Mouse (Mus musculus) right cerebral cortex, postnatal 14 days (tissue): ENCODE data around the gene Mamld1.
"Not testable (repeated sequence)": the region's sequence is repeated elsewhere in the genome, so short reads cannot be mapped to it uniquely, and the experiment has no call there.

Experiments
- DNase-seq: peaks from one replicate; pipeline ENCODE4 v3.0.0; 2022

The Mamld1 gene

DNA sequence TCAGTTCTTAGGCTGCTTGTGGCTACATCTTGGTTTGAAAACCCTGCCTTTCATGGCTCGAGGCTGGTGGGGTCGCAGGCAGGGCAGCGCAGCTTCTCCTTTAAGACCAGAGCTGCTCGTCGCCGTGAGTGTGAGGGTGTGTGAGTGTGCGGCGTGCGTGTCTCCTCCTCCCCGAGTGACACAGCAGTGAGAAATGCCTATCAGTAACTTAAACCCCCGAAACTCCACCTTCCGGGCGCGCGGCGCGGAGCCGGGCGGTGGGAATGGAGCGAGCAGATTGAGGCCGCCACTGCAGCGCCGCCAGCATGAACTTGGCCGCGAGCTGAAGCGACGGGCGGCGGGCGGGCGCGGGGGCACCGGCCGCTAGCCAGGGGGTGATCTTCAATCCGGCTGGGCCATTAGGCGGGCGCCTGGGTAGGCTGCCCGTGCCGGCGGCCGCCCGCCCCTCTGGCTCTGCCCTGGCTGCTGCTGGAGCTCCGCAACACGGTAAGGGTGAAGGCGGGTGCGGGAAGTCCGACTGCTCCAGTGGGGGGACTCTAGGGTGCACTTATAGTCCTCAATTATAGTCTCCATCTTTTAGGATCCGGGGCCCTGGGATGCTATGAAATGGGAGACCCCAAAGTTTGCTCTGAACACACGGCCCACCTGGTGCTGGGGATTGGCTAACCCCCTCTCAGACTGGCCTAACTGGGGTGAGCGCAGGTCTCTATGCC is at the start of gene Mamld1:
Mamld1 (plus strand) TSS at position 393 of the 713 bp plus-strand sequence.
- peak; percentile 71 for DNase-seq

DNA sequence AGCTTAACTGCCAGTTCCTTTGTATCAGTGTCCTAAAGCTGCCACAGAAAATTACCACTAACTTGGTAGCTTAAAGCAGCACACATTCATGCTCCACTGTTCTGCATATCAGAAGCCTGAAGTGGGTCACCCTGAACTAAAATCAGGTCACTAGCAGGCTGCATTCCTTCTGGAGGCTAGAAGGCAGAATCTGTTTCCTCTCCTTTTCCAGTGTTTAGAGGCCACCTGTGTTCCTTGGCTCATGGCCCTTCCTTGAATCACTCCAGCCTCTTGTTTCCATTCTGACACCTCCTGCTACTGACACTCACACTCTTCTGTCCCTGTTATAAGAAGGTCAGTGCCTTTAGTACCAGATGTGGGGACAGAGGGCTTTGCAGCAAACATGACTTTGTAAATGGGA is 25.3 kb upstream of the Mamld1 start:
- no peak for DNase-seq

DNA sequence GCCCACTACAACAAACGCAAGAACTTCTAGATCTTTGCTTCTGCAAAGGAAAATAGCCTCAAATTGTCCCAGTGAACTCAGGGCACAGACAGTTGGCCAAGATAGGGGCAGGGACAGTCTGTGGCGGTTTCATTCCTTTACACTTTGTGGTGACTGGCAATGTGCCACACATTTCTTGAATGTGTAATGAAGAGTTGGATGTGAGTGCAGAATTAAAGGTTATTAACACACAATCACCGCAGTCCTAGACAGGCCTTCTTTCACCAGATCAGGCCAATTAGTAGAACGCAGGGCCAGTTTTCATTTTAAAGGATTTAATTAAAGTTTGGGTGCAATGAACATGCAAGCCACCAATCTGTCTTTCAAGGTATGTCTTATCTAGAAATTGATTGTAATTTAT is 22.0 kb upstream of the Mamld1 start:
- no peak for DNase-seq

DNA sequence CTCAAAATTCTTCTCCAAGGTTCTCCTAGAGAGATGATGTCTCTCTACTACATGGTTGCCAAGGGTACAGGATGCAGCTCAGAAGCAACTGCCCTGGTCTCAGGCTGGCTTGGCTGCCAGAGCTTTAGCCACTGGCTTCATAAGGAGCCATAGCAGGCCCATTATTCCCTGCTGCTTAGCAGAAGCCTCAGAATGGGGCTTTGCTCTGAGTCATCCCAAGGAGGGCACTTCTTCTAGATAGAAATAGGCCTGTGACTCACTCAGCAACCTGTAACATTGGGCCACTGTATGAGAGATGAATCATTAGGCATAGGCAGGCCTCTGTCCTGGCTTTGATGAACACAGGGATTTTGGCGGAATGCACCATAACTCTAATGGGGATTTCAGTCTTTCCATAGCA is 21.1 kb upstream of the Mamld1 start:
- not testable (repeated sequence) for DNase-seq

DNA sequence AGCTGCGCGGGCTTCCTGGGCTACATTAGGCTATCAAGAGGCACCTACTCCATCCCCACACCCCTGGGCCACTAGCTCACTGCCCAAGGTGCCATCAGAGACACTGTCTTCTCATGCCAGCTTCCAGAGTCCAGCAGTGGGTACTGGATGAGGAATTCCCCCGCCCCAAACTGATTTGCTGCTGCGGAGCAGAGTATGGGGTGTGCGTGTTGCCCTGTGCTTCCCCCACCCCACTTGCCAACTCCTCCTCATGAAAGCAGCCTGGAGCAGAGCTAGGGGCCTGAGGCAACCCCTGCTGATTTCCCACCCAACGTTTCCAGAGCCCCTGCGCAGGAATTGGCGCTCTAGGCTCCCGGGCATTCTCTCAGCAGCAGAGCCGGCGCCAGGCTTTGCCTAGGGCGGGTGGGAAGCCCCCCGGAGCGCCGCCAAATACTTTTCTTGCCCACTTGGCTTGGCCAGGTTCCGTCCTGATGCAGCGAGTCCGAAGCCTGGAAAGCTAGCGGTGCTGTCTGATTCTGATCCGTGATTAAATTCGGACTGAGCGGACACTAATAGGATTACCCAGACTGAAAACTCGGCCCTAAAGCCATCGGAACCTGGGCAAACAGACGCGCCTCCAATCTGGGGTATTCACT is 738 bp downstream of the Mamld1 start:
- DNase-seq = peak; percentile 28

DNA sequence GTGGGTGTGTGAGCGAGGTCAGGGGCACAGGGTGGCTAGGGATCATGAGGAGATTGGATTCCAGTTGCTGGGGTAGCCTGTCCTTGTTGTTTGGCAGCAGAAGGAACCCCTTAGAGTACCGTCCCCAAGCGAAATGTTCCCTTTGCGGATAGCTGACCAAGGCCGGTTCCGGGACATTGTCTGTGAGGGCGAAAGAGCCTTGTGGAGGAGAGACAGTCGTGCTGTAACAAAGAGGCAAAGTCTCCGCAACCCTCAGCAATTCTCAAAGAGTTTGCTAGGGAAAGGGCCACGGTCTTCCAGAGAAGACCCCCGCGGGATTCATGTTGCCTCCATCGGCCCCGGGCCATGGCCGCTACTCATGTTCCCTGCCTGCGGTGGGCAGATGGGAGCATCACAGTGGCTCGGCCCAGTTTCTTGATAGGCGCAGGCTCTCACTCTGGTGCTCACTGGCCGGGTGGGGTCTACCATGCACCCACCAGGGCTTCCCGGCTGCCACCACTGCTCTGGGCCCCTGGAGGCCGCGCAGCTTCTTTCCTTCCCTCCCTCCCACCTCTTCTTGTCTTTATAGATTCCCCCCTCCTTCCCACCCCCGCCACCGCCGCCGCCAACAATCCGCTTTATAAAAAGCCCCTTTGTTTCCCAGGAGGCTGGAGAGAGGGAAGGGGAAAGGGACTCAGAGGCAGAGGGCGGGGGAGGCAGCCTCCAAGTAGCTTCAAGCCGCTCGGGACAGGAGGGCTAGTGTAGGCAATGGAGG is 1.5 kb downstream of the Mamld1 start:
- peak; percentile 33 for DNase-seq

DNA sequence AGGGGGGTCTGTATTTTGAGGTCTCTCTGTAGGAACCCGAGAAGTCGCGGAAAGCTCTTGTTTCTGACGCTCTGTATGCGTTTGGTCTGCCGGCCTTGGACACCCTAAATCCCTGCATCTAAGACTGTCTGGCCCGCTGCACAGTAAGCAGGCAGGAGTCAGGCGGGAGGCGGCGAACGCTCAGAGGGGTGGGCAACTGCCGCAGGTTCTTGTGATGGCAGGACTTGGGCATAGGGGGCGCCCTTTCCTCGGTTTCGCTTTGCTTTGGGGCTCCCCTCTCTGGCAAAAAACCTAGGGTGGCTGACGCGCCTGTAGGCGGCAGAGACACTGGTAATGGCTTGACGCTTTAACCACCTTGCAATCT is 2.0 kb downstream of the Mamld1 start:
- peak; percentile 81 for DNase-seq

DNA sequence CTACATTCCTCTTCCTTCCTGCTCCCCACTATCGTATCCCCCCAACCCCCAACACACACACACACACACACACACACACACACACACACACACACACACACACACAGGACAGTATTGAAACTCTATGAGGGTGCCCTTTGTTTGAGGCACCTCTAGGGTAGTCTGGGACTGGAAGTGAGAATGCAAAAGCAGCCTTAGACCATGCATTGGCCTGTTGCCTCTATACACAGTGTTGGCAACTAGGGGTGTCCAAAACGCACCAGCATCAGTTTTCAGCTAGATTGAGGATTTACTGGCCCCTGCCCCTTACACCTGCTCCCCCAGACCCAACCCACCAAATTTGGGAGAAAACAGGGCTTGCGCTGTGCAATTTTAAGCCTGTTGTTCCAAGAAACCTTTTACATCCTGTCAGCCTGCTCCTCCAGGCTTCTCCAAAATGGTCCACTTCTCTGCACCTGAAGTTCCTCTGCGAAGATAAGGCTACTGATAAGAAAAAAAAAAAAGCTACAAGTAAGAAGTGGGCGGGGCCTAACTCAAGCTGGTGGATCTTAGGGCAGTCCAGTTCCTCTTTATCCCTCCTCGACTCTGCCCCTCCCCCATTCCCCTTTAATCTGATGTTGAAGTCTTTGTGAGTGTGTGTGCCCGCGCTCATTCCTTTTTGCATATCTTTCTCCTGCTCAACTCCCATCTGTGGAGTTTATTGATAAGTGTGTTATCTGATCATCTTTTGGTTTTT is 2.6 kb downstream of the Mamld1 start:
- DNase-seq = peak; percentile 29

DNA sequence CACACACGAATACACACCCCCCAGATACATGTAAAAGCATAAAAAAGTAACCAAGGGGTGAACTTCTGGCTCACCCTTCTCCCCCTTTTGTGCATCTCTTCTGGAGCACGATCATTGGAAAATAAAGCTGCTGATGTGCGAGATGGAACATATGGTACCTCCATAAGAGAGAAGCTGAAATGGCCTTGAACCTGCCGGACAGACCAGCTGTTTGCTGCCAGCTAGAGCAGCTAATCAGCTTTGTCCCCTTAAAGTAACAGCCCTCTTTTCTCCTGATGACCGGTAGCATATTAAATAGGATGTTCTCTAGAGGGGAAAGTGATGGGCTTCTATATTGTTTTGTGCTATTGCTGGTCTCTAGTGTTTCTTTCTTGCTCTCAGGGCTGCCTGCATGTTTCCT is 3.2 kb downstream of the Mamld1 start:
- DNase-seq = no peak

DNA sequence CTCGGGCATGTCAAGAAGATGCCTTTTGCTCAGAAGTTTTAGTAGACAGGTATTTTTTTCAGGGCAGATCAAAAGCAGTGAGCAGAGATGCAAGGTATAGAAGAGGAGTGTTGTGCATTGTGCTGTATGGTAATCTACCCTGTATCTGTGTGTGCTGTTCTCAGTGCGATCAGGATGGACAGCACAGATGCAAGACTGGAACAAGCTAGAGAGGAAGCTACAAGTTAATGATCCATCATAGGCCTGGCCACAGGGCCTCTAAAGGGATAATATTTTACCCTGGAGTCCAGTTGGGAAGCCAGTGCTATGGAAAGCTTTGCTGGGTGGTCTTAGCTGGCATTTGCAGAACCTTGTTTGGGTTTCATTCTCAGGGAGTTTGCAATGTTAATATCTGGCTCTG is 6.9 kb downstream of the Mamld1 start:
- no peak for DNase-seq

DNA sequence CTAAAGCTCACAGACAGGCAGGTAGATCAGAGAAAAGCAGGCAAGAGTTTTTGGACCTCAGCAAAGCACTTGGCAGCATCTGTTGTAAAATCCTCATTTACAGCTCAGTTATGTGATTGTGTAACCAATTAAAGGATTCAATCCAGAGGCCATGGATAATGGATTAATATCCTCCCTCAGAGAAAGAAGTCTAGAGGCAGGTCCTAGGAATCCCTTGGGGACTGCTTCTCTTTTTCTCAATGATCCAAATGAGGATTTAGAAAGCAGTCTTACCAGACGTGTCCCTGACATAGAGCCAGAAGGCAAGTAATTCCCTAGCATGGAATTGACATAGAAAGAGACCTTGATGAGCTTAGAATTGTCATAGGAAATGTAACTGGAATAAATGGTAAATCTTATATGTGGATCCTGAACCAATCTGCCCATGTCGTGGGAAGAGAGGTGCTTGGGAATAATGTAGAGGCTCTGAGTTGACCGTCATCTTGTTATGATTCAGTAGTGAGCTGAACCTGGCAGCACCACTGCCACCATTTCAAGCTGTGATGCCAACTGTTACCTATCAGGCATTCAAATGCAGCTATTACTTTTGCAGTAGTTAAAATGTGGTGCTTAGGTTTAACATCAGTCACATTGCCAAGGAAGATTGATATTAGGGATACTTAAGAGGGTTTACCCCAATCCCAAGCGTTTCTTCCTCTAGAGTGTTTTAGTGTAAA is 35.2 kb downstream of the Mamld1 start:
- DNase-seq = no peak

DNA sequence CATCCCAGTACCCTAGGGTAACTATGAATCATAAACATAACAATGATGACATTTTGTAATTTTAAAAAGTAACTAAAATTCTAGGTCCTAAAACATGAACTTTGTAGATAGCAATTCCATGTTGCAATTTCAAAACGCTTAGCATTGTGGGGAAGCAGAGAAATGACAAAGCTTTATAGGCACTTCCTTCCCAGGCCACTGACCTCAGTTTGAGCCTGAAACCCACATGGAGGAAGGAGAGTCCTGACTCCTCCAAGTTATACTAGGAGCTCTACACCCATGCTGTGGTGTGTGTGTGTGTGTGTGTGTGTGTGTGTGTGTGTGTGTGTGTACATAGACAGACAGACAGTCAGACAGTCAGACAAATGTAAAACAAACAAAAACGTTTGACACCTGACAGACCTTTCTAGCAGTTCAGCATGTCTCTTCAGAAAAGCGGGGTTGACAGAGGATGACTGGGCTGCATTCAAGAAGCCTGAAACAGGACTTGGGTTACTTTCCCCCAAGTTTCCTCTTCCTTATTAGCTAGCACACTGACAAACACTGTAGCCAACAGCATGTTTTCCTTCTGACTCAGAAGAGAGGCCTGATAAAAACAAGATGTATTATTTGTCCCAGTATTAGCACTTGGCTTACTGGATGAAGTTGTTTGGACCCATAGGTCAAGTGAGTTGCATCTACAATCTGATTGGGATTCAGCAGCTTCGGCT is 37.5 kb downstream of the Mamld1 start:
- DNase-seq = no peak

DNA sequence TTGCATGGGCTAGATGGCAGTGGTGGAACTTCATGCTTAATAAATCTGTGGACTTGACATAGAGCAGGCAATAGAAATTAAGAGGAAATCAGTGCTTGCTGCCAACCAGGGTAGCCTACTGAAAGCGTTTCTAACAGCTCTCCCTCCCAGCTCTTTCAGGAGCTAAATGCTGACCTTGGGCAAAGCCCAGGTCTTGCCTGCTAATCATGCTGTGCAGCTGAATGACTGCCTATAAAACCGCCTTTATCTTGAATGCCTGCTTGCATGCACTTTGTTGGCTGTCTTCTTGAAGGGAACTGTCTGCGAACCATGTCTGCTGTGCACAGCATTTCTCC is 38.0 kb downstream of the Mamld1 start:
- no peak for DNase-seq

DNA sequence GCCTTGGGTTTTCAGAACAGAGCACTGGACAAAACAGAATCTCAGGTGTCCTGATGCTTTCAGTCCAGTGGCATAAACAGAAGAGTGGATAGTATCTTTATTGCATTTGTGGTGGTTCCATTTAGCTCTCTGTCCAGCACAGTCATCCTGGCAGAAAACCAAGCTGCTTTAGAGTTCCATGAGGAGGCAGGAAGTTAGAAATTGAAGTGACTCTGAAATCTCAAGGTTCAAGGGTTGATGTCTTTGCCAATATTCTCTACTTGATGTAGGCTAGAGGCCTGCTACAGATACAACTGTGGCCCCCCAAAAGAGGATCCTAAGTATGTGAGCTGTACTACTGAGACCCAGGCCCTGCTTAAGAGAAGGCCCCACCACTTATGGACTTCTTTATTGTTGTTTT is 55.8 kb downstream of the Mamld1 start:
- no peak for DNase-seq

DNA sequence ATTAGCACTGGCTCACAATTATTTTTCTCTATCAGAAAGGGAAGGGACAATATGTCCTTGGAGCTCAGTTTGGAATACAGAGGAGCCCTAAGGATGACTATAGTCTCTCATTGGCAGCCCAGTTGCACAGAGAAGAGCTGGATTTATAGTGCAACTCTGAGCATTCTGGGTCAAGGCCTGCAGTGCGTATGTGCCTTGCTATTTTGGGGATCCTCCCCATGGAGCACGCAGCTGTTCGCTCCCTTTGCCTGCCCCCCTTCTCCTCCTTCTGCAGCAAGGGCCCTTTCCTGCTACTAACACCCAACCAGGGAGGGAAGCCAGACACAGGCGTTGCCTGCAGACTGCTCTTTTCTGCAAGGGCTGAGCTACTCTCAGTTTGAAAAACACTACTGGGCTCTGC is 56.3 kb downstream of the Mamld1 start:
- peak; percentile 12 for DNase-seq

DNA sequence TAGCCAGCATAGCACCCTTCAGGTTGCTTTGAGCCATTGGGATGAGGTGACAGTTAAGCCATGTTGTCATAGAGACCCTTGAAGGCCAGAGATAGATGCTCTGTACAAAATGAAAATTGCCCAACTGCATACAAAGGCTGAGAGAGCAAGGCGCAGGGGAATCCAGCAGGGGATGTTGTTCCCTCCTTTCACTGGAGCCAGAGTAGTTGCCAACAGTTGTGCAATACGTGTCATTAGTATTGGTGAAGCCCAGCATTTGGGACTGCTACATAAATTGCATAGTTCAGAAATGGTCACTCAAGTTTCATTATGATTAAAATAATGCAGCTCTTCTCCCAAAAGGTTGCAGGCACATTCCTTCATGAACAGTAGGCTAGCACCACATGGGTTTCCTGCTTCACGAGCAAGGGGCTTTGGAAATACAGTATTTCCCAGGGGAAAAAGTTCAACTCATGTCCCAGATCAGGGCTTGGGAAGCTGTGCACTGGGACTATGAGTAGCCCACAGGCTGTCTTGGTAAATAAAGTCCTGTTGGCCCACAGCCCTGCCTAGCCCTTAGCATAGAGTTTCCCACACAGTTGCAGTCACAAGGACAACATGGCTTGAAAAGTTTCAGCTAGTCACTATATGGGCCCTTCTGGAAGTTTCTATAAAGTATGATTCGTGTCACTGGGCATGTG is 58.1 kb downstream of the Mamld1 start:
- no peak for DNase-seq

DNA sequence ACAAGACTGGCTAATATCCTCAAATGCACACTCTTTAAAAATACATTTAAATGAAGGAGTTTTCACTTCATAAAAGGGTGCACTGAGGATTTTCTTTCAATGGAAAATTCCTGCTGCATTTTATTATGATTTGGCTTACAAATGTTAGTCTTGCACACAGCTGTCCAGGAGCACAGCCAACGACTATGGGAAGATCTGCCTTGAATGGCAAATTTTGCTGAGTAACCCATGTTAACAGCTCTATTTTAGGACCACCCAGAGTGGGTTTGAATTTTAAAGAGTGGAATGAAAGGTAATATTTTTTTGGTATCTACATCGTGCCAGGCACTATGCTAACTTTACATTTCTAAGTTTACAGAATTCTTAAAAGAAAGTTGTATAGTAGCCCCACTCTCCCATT is 60.3 kb downstream of the Mamld1 start:
- DNase-seq = no peak

DNA sequence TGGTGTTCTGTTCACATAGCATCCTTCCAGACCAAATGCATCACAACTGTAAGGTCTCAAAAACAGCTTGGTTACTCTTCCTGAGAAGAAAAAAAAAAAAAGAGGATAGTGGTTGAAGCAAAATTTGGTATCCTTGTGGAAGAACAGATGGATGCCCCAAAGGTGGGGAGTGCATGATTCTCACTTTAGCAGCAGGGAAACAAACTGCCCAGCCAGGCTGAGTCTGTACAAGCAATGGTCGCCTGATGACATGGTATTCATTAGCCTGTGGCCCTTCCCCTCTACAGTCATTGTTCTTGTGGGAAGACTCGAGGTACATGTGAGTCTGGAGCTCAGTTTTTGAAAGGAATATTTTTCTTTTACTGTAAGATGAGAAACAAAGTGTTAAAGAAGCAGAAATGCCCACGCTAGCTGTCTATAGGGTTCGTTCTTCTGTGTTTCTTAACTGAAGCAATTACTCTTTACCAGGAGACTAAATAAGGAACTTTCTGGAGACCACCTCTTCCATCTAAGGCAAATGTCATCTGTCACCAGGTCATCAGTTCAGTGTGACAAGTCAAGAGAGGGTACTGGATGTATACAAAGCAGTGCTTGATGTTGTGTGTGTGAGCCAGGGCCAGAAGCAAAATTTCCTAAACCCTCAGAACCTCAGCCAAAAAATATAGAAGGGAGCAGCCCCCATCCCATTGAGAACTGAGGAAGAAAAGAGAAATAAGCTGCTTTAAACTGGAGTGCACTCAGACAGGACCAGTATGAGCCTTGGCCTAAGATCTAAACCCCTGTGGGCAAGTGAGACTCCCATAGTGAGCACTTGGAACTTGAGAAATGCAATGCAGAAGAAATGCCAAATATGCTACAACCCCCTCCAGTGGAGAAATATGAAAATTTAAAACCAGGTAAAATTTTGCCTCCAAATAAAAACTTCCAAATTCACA is 72.6 kb downstream of the Mamld1 start:
- DNase-seq = no peak

DNA sequence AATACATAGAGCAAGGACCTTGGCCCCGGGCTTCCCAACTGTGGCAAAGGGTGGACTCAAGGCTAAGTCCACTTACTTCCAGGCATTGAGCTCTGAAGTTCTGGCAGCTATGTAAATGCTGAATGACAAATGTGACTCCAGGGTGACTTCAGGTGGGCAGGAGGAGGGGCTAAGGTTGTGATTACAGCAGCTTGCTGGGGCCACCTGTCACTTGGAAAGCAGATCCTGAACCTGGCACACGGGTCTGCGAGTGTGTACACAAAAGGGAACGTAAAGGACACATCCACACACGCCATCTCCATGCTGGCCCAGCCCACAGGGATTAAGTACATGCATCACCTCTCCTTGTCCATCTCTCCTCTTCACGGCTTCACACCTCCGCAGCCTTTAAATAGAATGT is 75.0 kb downstream of the Mamld1 start:
- no peak for DNase-seq

DNA sequence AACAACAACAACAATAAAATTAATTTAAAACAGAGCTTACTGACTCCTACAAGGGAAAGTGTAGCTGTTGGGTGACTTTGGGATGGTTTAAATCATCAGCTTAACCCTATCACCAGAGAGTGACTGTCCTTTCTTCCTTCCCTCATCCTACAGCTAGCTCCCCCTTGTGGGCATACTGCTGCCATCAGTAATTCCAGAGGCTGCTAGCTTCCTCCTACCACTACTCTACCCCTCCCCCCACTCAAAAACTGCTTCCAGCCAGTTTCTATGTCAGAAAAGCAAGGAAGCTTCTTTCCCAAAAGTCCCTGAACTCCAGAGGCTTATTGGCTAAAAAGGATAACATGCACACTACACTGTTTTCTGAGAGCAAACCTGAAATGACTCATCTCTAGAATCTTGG is 81.4 kb downstream of the Mamld1 start:
- DNase-seq = peak; percentile 12

DNA sequence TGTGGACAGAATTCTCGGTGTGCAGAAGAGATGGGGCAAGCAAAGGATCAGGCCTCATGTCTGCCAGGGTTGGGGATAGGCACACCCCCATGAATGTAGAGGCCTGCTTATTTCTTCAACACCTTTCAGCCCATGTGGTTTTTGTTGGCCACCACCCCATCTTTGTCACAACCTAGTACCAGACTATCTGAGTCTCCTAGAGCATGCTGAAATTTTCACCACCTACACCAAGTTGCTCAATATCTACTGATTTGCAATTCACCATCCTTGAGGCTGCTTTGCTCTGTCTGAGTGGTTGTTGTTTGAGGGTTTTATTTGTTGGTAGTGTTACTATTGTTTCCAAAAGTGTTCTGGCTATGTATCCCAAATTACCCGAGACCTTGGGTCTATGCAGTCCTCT is 91.3 kb downstream of the Mamld1 start:
- no peak for DNase-seq
